Mouse (Mus musculus): ENCODE data around the gene Mageb18.
"Not testable (repeated sequence)": the region's sequence is repeated elsewhere in the genome, so short reads cannot be mapped to it uniquely, and the experiment has no call there.

Gene Mageb18

DNA sequence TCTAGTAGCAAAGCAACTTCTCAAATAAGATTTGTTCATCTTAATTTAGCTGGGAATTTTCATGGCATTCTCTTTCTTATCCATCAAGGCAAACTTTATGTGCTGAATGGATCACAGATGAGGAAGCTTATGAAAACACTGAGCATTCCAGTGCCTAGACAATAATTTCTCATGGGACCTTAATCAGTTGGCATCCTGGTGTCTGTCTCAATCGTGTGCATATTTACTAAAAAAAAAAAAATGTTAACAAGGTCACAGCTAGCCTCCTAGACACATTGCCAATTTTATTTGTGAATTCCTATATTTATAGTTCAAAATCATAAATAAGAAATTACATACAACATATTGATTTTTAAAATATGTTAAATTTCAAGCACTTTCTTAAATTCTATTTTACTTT lies at the start of gene Mageb18:
TSS of gene Mageb18 (minus strand) at position 101 of the 400 bp plus-strand sequence.
- no peak for DNase-seq (ENCODE audit: low read depth in 1 of 2, low spot score in 2 of 2)

DNA sequence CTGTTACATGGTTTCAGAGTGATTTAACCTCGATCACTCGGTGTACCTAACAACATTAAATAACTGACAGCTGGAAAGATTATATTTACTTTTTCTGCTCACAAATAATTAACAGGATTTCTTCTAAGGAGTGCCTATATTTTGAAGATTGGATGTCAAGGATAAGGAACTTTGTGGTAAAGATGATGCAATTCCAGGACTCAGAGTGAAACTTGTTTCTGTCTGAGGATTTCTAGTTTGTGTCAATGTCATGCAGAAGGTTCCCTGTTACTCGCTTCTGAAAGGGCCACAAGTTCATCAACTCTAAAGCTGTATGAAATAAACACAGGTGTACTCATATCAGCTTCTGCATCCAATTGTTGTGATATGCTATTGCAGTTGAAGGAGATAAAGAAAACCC lies 13.4 kb upstream of the Mageb18 start:
- DNase-seq (ENCODE audit: low read depth in 1 of 2, low spot score in 2 of 2) = no peak

GRCm38 (mm10) chrX:92610466-92610865 lies 11.1 kb upstream of the Mageb18 start:
- no peak for DNase-seq (ENCODE audit: low read depth in 1 of 2, low spot score in 2 of 2)

DNA sequence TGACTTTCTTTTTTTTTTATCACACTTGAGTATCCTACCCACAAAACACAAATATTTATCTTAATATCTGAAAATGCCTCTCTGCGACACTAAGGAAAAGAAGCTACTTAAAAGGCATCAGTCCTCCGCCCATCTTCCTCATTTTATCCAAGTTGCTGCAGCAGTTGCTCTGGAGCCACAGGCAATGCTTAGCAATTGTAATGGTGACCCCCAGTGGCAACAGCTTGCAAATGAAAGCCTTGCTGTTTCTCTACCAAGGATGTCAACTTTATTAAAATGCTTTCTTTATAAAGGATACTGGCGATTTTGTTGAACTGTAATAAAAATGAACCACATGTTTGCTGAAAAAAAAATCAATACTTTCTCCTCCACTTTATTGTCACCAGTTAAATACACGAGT lies 2.0 kb downstream of the Mageb18 start:
- DNase-seq (ENCODE audit: low read depth in 1 of 2, low spot score in 2 of 2) = no peak

DNA sequence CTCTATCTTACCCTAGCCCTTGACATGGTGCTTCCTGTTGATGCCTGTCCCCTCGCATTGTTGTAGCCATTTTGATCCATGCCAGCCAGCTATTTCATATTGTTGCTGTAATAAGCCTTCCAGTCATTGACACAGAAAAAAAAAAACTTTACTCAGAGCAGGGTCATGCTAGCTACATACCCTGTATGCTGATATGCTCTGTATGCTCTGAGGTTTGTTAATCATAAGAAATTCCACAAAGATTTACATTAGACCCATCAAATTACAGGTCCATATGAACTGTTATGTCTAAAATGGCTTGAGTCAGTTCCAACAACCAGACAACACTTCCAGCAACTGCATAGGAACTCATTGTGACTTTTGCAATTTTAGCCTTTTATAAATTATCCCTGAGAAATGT lies 71.5 kb downstream of the Mageb18 start:
- DNase-seq (ENCODE audit: low read depth in 1 of 2, low spot score in 2 of 2) = no peak

GRCm38 (mm10) chrX:92498254-92498653 lies 101.1 kb downstream of the Mageb18 start:
- DNase-seq (ENCODE audit: low read depth in 1 of 2, low spot score in 2 of 2) = no peak

GRCm38 (mm10) chrX:92489649-92490048 lies 109.7 kb downstream of the Mageb18 start, which contains the start of gene Gm5941:
Gene Gm5941 (plus strand): TSS chrX:92489949.
- not testable (repeated sequence) for DNase-seq (ENCODE audit: low read depth in 1 of 2, low spot score in 2 of 2)

DNA sequence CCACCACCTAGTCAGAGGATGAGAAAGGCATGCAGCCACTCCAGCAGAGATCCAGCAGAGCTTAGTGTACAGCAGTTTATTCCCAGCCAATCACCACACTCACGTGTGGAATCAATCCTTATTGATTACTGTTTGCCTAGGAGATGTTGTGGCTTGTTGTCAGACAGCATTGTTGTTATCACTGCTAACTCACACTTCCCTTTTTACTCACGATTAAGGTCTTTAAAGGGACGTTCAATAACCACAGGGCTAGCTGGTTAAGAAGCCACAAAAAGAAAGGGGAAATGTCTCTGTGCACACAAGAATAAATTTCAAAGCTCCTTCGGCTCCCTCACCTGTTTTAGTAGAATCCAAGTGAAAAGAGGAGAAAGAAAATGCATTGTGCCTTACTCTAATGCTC lies 134.6 kb downstream of the Mageb18 start:
- DNase-seq (ENCODE audit: low read depth in 1 of 2, low spot score in 2 of 2) = no peak

DNA sequence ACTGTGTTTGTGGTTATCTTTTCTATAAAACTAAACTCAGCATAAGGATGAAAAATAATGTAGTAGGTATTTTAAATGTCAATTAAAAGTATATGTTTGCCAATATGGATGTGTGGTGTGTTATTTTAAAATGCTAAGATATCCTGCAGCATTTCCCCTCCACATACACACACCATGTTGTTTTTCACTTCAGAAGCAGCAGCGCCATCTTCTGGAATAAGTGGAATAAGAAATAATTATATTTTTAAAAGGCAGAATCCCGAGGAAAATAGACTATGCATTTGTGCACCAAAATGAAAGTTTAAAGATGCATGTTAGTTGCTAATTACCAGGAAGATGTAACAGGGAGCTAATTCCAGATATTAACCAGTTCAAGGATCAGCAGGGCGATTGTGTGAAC lies 138.9 kb downstream of the Mageb18 start:
- no peak for DNase-seq (ENCODE audit: low read depth in 1 of 2, low spot score in 2 of 2)

DNA sequence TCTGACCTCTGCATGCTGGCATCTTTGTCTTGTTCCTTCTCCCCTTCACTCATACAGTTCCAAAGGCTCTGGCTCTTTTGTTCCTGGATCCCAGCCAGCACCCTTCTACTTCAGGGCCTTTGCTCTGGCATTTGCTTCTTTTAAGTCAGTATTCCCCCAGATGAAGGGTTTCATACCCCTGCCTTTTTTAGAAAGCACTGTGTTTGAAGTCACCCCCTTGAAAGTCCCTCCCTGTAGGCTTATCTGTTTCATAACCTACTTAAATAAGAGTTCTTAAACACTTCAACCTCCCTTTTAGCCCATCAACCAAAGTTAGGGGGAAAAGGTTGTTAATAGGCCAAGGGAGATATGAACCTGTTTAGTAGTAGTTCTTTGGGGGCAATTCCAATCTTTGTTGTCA lies 212.0 kb downstream of the Mageb18 start:
- DNase-seq (ENCODE audit: low read depth in 1 of 2, low spot score in 2 of 2) = no peak

GRCm38 (mm10) chrX:92342924-92343323 lies 256.4 kb downstream of the Mageb18 start:
- no peak for DNase-seq (ENCODE audit: low read depth in 1 of 2, low spot score in 2 of 2)

GRCm38 (mm10) chrX:92340906-92341305 lies 258.5 kb downstream of the Mageb18 start:
- no peak for DNase-seq (ENCODE audit: low read depth in 1 of 2, low spot score in 2 of 2)

DNA sequence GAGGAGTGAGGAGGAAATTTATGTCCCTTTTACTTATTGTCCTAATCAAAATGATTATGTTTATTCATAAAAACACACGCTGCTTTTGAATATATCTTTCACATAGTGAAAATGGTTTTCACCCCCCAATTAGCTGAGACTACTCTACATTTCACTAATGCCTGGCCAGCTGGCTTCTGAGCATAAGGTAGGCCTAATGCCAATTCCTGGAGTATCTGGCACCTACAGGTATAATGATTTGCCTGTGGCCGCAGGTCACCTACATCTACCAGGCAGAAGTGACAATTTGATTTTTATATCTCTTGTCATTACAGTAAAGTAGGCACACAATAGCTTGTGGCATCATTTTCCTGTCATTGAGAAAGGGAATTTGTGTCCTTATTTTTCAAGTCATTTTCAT lies 259.8 kb downstream of the Mageb18 start:
- no peak for DNase-seq (ENCODE audit: low read depth in 1 of 2, low spot score in 2 of 2)

GRCm38 (mm10) chrX:92333459-92333858 lies 265.9 kb downstream of the Mageb18 start:
- DNase-seq (ENCODE audit: low read depth in 1 of 2, low spot score in 2 of 2) = no peak

GRCm38 (mm10) chrX:92323599-92323998 lies 275.8 kb downstream of the Mageb18 start:
- no peak for DNase-seq (ENCODE audit: low read depth in 1 of 2, low spot score in 2 of 2)

GRCm38 (mm10) chrX:92280619-92281018 lies 318.8 kb downstream of the Mageb18 start:
- DNase-seq (ENCODE audit: low read depth in 1 of 2, low spot score in 2 of 2) = no peak
